Mouse (Mus musculus) embryonic facial prominence, embryonic 10.5 days (tissue): ENCODE results near the gene Gpbar1. TPM values are rescaled to one million over a fixed set of nuclear protein-coding genes. Genes with fewer than 3 reads are reported as not detected.
"Not testable (repeated sequence)": the region's sequence is repeated elsewhere in the genome, so short reads cannot be mapped to it uniquely, and the experiment has no call there.

ENCODE experiments used
- DNase-seq: peaks from one replicate; pipeline ENCODE4 v3.0.0-alpha.2; 2017; ENCODE audit warnings: low spot score
- H3K27ac ChIP-seq: fragments of 300-500 bp; sonication (generic); replicated peaks from 2 replicates; pipeline ENCODE4 v1.5.1; 2016; ENCODE audit warnings: mild to moderate bottlenecking
- H3K27me3 ChIP-seq: fragments of 300-500 bp; sonication (generic); replicated peaks from 2 replicates; pipeline ENCODE4 v1.6.1; 2016; ENCODE audit warnings: low read depth, mild to moderate bottlenecking; ENCODE audit not compliant: poor library complexity, severe bottlenecking
- H3K36me3 ChIP-seq: fragments of 300-500 bp; sonication (generic); replicated peaks from 2 replicates; pipeline ENCODE4 v1.6.1; 2016; ENCODE audit warnings: mild to moderate bottlenecking, moderate library complexity
- H3K4me1 ChIP-seq: fragments of 300-500 bp; sonication (generic); 2 replicates; pipeline ENCODE4 v1.6.1; 2016
- H3K4me3 ChIP-seq: fragments of 300-500 bp; sonication (generic); 2 replicates; pipeline ENCODE4 v1.5.1; 2016; ENCODE audit warnings: mild to moderate bottlenecking, moderate library complexity
- H3K9me3 ChIP-seq: fragments of 300-500 bp; sonication (generic); 2 replicates; pipeline ENCODE4 v1.6.1; 2016; ENCODE audit warnings: mild to moderate bottlenecking
- WGBS: fragments of 180-500 bp; shearing (Covaris S2); methylation state at CpG from one replicate; pipeline ENCODE4 v1.1.7; 2016; 5-methylcytosine and 5-hydroxymethylcytosine counted together
- polyA plus RNA-seq: library from polyadenylated mRNA; unstranded; fragments of >200 nt; fragmentation: Nextera tagmentation; extraction: Ambion mirVana; gene quantifications from 2 replicates; pipeline ENCODE4 v1.2.1, GENCODE M21; 2016

The Gpbar1 gene
- polyA plus RNA-seq, 1 experiment from 2014 or later = 0.41 TPM

DNA sequence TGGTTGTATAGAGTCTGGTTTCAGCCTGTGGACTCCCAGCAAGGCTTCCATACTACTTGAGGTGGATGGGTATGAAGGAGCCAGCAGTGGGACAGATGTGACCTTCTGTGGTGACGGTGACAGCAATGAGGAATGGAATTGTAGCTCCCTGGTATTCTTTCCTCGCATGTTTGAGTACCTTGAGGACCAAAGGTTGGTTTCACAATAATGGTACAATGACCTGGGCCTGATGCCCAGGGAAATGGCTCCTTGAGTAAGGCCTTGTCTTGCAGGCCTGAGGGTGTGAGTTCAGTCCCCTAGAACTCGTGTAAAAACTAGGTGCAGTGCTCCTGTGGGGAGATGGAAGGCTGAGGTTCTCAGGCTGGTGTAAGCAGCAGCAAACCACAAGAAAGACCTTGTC lies 40.4 kb downstream of the Gpbar1 start:
- H3K27ac ChIP-seq = no peak overlapping the region
- H3K36me3 ChIP-seq = no peaks in the 10 kb centered on the region
- H3K27me3 ChIP-seq = no peaks in the 10 kb centered on the region
- H3K4me1 ChIP-seq = 0 out of 2 replicates have a peak, but pooled peaks cover 5% of the 10 kb centered on the region
- 87% methylated on average over 3 of the region's 3 CpGs for WGBS
- no peak for DNase-seq
- H3K9me3 ChIP-seq = no peaks in the 10 kb centered on the region
- no peak overlapping the region for H3K4me3 ChIP-seq

- Histone ChIP-seq H3K4me3 (no peak overlapping the region), H3K9me3 (no peaks in the 10 kb centered on the region), H3K36me3 (no peaks in the 10 kb centered on the region), H3K27me3 (no peaks in the 10 kb centered on the region), H3K27ac (no peak overlapping the region), H3K4me1 (0 out of 2 replicates have a peak, but pooled peaks cover 5% of the 10 kb centered on the region)
- no peak for DNase-seq
- 85% methylated on average over 3 of the region's 3 CpGs for WGBS
These were observed 43.0 kb downstream of the Gpbar1 start for GRCm38 (mm10) chr1:74321396-74321795.

GRCm38 (mm10) chr1:74326916-74327315 lies 48.6 kb downstream of the Gpbar1 start:
- H3K4me3 ChIP-seq, H3K36me3 ChIP-seq, H3K9me3 ChIP-seq, H3K27me3 ChIP-seq, H3K27ac ChIP-seq, DNase-seq: not testable (repeated sequence)
- WGBS = 67% methylated on average over 2 of the region's 2 CpGs
- peaks cover 18% of the 10 kb centered on the region for H3K4me1 ChIP-seq

Other genes with a start within 250 kb of the Gpbar1 start
- 27.4 and 30.4 TPM in 2 replicates for gene Tns1, start 154.1 kb upstream of the Gpbar1 start, polyA plus RNA-seq
- 0.06 and 0.15 TPM in 2 replicates for gene Rufy4, start 153.0 kb upstream of the Gpbar1 start, polyA plus RNA-seq
- gene Cxcr2, start 124.6 kb upstream of the Gpbar1 start, polyA plus RNA-seq = 0.05 and 0.22 TPM in 2 replicates
- not detected in 2 replicates for gene Cxcr1, start 83.9 kb upstream of the Gpbar1 start, polyA plus RNA-seq
- gene Arpc2, start 42.5 kb upstream of the Gpbar1 start, polyA plus RNA-seq = 359 and 369 TPM in 2 replicates
- 259 and 262 TPM in 2 replicates for gene Aamp, start 6.2 kb downstream of the Gpbar1 start, polyA plus RNA-seq
- gene Pnkd, start 6.4 kb downstream of the Gpbar1 start, polyA plus RNA-seq = 108 and 109 TPM in 2 replicates
- gene Tmbim1, start 27.1 kb downstream of the Gpbar1 start, polyA plus RNA-seq = 12.4 and 12.5 TPM in 2 replicates
- gene Catip, start 83.6 kb downstream of the Gpbar1 start, polyA plus RNA-seq = 0.22 and 0.28 TPM in 2 replicates
- 1.7 and 2.1 TPM in 2 replicates for gene Slc11a1, start 96.6 kb downstream of the Gpbar1 start, polyA plus RNA-seq
- 42.2 and 49.0 TPM in 2 replicates for gene Ctdsp1, start 113.0 kb downstream of the Gpbar1 start, polyA plus RNA-seq
- gene Vil1, start 130.8 kb downstream of the Gpbar1 start, polyA plus RNA-seq = 0.26 and 0.37 TPM in 2 replicates
- 109 and 113 TPM in 2 replicates for gene Cnot9, start 227.5 kb downstream of the Gpbar1 start, polyA plus RNA-seq